Mouse (Mus musculus): ENCODE results near the gene Mcf2.

- TF ChIP-seq MAFK (IDR thresholded peaks at IDR 0.05; ENCODE audit: insufficient read depth, low read depth, low read length) (no peak), CHD2 (IDR thresholded peaks at IDR 0.05; ENCODE audit: low read depth, low read length) (no peak), ZC3H11A (IDR thresholded peaks at IDR 0.05; ENCODE audit: borderline replicate concordance, low read depth, low read length) (no peak), HCFC1 (IDR thresholded peaks at IDR 0.05; ENCODE audit: borderline replicate concordance, insufficient read depth, low read length) (no peak)
These were observed 8.8 kb upstream of the Mcf2 start for GRCm38 (mm10) chrX:60187726-60188125.
